9 mouse cellular contexts compared by ENCODE assay signal in the genomic region with DNA sequence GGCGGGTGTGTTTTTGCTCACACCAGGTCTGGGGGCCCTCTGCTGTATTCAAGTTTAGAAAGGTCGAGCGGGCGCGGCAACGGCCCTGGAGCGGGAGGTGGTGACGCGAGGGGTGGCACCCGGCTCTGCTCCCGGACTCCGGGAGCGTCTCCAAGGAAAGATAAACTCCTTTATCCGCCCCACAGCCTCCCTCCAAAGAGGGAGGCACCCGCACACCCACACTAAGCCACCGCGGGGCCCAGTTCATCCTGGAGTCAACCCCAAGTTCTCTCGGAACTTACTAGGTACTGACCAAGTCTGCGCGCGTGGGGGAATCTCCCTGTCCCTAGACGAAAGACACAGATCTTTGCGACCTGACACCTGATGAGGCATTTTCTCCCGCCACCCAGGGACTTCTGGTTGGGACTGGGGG. TPM values are rescaled to one million over a fixed set of nuclear protein-coding genes. Genes with fewer than 3 reads are reported as not detected.
DNase-seq lines count a peak whose midpoint lies in the region; ATAC-seq and TF ChIP-seq lines count a peak whose summit lies in the region.
"Had no signal": no experiment of that assay in that cellular context is flagged by ENCODE, and none has a peak within 500 bp of the region (broad histone marks: within the 10 kb centered on the region; RNA-seq: fewer than 3 reads in every experiment).

No protein-coding gene starts in this region.

- DNase-seq in kidney, adult 18-20 months: no peak
- DNase-seq in heart, postnatal 0 days (ENCODE audit: low spot score): no peak
- DNase-seq in liver, adult 2 months (ENCODE audit: extremely low read depth, low read depth, low spot score): no peak
- DNase-seq in thymus, postnatal 36 days: peak; percentile 21 to 31
- no peak for DNase-seq in left cerebral cortex, adult 18-20 months (ENCODE audit: low spot score in 2 of 2)

- H3K9me3 ChIP-seq in kidney, embryonic 14.5 days (ENCODE audit: control insufficient read depth, low read length): no peaks in the 10 kb centered on the region
- no peaks in the 10 kb centered on the region for H3K9me3 ChIP-seq in heart, postnatal 0 days (replicated peaks; ENCODE audit: control insufficient read depth, low read length)
- no peaks in the 10 kb centered on the region for H3K9me3 ChIP-seq in midbrain, embryonic 16.5 days (replicated peaks; ENCODE audit: control insufficient read depth, low read length, poor library complexity, severe bottlenecking)

- H3K9ac ChIP-seq in kidney, embryonic 14.5 days (ENCODE audit: low read depth, low read length): peak overlapping the region; percentile 66
- H3K9ac ChIP-seq in heart, postnatal 0 days (replicated peaks; ENCODE audit: low read depth, low read length): peak overlapping the region; percentile 4
- peak overlapping the region; percentile 84 for H3K9ac ChIP-seq in liver, adult 2 months (ENCODE audit: low read depth, low read length)
- 0 out of 2 replicates have a peak overlapping the region, but pooled peaks have one; percentile 7 for H3K9ac ChIP-seq in midbrain, embryonic 16.5 days (ENCODE audit: low read depth, low read length)

- H3K79me2 ChIP-seq in liver, adult 2 months (ENCODE audit: control insufficient read depth, insufficient read depth, low read length): peaks cover 26% of the 10 kb centered on the region; the same call in 1 of the 2 replicates

- peak overlapping the region; percentile 94 for H3K4me2 ChIP-seq in kidney, embryonic 14.5 days (replicated peaks; ENCODE audit: low read depth, low read length)
- H3K4me2 ChIP-seq in heart, postnatal 0 days (ENCODE audit: low read depth, low read length): peak overlapping the region; percentile 72
- peak overlapping the region; percentile 82 for H3K4me2 ChIP-seq in midbrain, embryonic 16.5 days (ENCODE audit: low read length)

- no peak for TF ChIP-seq CTCF in cortical plate, adult 2 months (IDR thresholded peaks at IDR 0.05; ENCODE audit: extremely low read depth, insufficient read depth, low read length)
- TF ChIP-seq CTCF in heart, postnatal 0 days (IDR thresholded peaks at IDR 0.05; ENCODE audit: low read depth): no peak
- no peak for TF ChIP-seq CTCF in liver, adult 2 months (IDR thresholded peaks at IDR 0.05; ENCODE audit: low read depth, low read length)

- peak overlapping the region; percentile 58 for H3K4me3 ChIP-seq in kidney, embryonic 14.5 days (ENCODE audit: low read length)
- H3K4me3 ChIP-seq in cortical plate, adult 2 months (ENCODE audit: insufficient read depth, low read length): peak overlapping the region; percentile 47; the same call in 1 of the 2 replicates
- peak overlapping the region; percentile 52 for H3K4me3 ChIP-seq in heart, postnatal 0 days (ENCODE audit: low read depth, low read length)
- H3K4me3 ChIP-seq in liver, adult 2 months (ENCODE audit: insufficient read depth, low read depth, low read length): peak overlapping the region; percentile 76
- peak overlapping the region; percentile 44 for H3K4me3 ChIP-seq in midbrain, embryonic 16.5 days (ENCODE audit: low read depth, low read length)

- TF ChIP-seq EP300 in heart, postnatal 0 days (IDR thresholded peaks at IDR 0.05; ENCODE audit: low read depth): no peak

- H3K4me1 ChIP-seq in kidney, embryonic 14.5 days (ENCODE audit: control insufficient read depth, insufficient read depth, low read length): peaks cover 32% of the 10 kb centered on the region
- 0 out of 2 replicates have a peak, but pooled peaks cover 2% of the 10 kb centered on the region for H3K4me1 ChIP-seq in cortical plate, adult 2 months (ENCODE audit: control insufficient read depth, insufficient read depth, low read length)
- H3K4me1 ChIP-seq in heart, postnatal 0 days (ENCODE audit: control insufficient read depth, insufficient read depth): peaks cover 11% of the 10 kb centered on the region
- peaks cover 19% of the 10 kb centered on the region; the same call in 1 of the 2 replicates for H3K4me1 ChIP-seq in liver, adult 2 months (ENCODE audit: control insufficient read depth, insufficient read depth, low read length)
- H3K4me1 ChIP-seq in midbrain, embryonic 16.5 days (ENCODE audit: control insufficient read depth, insufficient read depth, low read length): peaks cover 9% of the 10 kb centered on the region

- no peak for TF ChIP-seq POLR2A in cortical plate, adult 2 months (IDR thresholded peaks at IDR 0.05; ENCODE audit: extremely low read depth, insufficient read depth, low read length)
- 0 out of 2 replicates have a peak, but pooled peaks have one; percentile 25 for TF ChIP-seq POLR2A in liver, adult 2 months (IDR thresholded peaks at IDR 0.05; ENCODE audit: extremely low read depth, insufficient read depth, low read length)

- under 1% methylated on average over 24 of the region's 24 CpGs for WGBS in kidney, embryonic 14.5 days
- under 1% methylated on average over 24 of the region's 24 CpGs for WGBS in heart, postnatal 0 days
- WGBS in liver, adult 2 months: under 1% methylated on average over 24 of the region's 24 CpGs
- WGBS in midbrain, embryonic 16.5 days: under 1% methylated on average over 24 of the region's 24 CpGs

- peak; percentile 12; the same call in 1 of the 2 replicates for ATAC-seq in kidney, embryonic 14.5 days (ENCODE audit: low FRiP score, low TSS enrichment)
- ATAC-seq in heart, postnatal 0 days (ENCODE audit: insufficient read depth, low read depth): no peak
- no peak; the same call in 1 of the 2 replicates for ATAC-seq in midbrain, embryonic 16.5 days
- ATAC-seq: Patski had no signal

- no peaks in the 10 kb centered on the region for H3K27me3 ChIP-seq in kidney, embryonic 14.5 days (ENCODE audit: control insufficient read depth, insufficient read depth, low read length)
- 0 out of 2 replicates have a peak, but pooled peaks cover 4% of the 10 kb centered on the region for H3K27me3 ChIP-seq in heart, postnatal 0 days (ENCODE audit: control insufficient read depth, insufficient read depth, low read length)
- no peaks in the 10 kb centered on the region for H3K27me3 ChIP-seq in liver, adult 2 months (ENCODE audit: control insufficient read depth, insufficient read depth, low read length)
- H3K27me3 ChIP-seq in midbrain, embryonic 16.5 days (ENCODE audit: control insufficient read depth, insufficient read depth, low read depth, low read length): peaks cover 11% of the 10 kb centered on the region
- H3K27me3 ChIP-seq: Patski had no signal

- H3K27ac ChIP-seq in kidney, embryonic 14.5 days (ENCODE audit: low read depth, low read length): no peak overlapping the region
- no peak overlapping the region for H3K27ac ChIP-seq in cortical plate, adult 2 months (ENCODE audit: insufficient read depth, low read length)
- no peak overlapping the region for H3K27ac ChIP-seq in heart, postnatal 0 days (ENCODE audit: low read depth)
- H3K27ac ChIP-seq in liver, adult 2 months (replicated peaks; ENCODE audit: insufficient read depth, low read depth, low read length): peak overlapping the region; percentile 97
- no peak overlapping the region for H3K27ac ChIP-seq in midbrain, embryonic 16.5 days (ENCODE audit: low read length)

- no peaks in the 10 kb centered on the region for H3K36me3 ChIP-seq in kidney, embryonic 14.5 days (ENCODE audit: control insufficient read depth, insufficient read depth, low read length)
- no peaks in the 10 kb centered on the region for H3K36me3 ChIP-seq in heart, postnatal 0 days (replicated peaks; ENCODE audit: control insufficient read depth, insufficient read depth, low read length)
- H3K36me3 ChIP-seq in liver, adult 2 months (ENCODE audit: control insufficient read depth, insufficient read depth, low read length): no peaks in the 10 kb centered on the region
- no peaks in the 10 kb centered on the region for H3K36me3 ChIP-seq in midbrain, embryonic 16.5 days (ENCODE audit: control insufficient read depth, insufficient read depth, low read length)

RNA-seq across cellular contexts. Expression of a gene that starts 0.9 kb away (rescaled TPM):
- 4.7 and 12.2 TPM in 2 replicates for polyA plus RNA-seq in kidney, embryonic 14.5 days (2014; fragmentation: Nextera tagmentation; extraction: Ambion mirVana)
- polyA plus RNA-seq in cortical plate, adult 2 months (2012; rRNA removed): 0.55 and 0.71 TPM in 2 replicates
- 1.8 and 3.4 TPM in 2 replicates for total RNA-seq in heart, postnatal 0 days (2014; rRNA removed; ENCODE audit: low replicate concordance)
- polyA plus RNA-seq in heart, postnatal 0 days (2015; fragmentation: Nextera tagmentation; extraction: Ambion mirVana): 0.86 and 1.1 TPM in 2 replicates
- 17.5 and 25.6 TPM in 2 replicates for total RNA-seq in liver, adult 2 months (2014; rRNA removed)
- polyA plus RNA-seq in liver, adult 2 months (2012; rRNA removed): 10.3 and 13.8 TPM in 2 replicates
- polyA plus RNA-seq in midbrain, embryonic 16.5 days (2015; fragmentation: Nextera tagmentation; extraction: Ambion mirVana): 0.70 and 0.85 TPM in 2 replicates
- under 1 TPM; 0.21 to 0.37 TPM for total RNA-seq in left cerebral cortex, adult 18-20 months (2021)

RNA-seq across cellular contexts. Expression of a gene that starts 42.4 kb away (rescaled TPM):
- 11.2 and 13.7 TPM in 2 replicates for polyA plus RNA-seq in kidney, embryonic 14.5 days (2014; fragmentation: Nextera tagmentation; extraction: Ambion mirVana)
- polyA plus RNA-seq in cortical plate, adult 2 months (2012; rRNA removed): 8.2 and 8.3 TPM in 2 replicates
- total RNA-seq in heart, postnatal 0 days (2014; rRNA removed; ENCODE audit: low replicate concordance): 1.9 and 12.6 TPM in 2 replicates
- polyA plus RNA-seq in heart, postnatal 0 days (2015; fragmentation: Nextera tagmentation; extraction: Ambion mirVana): 10.4 and 10.8 TPM in 2 replicates
- total RNA-seq in liver, adult 2 months (2014; rRNA removed): 4.1 and 4.6 TPM in 2 replicates
- 10.0 and 10.9 TPM in 2 replicates for polyA plus RNA-seq in liver, adult 2 months (2012; rRNA removed)
- 11.6 and 12.6 TPM in 2 replicates for polyA plus RNA-seq in midbrain, embryonic 16.5 days (2015; fragmentation: Nextera tagmentation; extraction: Ambion mirVana)
- total RNA-seq in left cerebral cortex, adult 18-20 months (2021): 1 to 10 TPM; 4.1 to 4.3 TPM

Comparison
In these comparisons a context has a peak if more than half of its experiments do, and no peak if none do; other contexts are left out.
1. H3K9ac ChIP-seq: peak in every context shown above with its lines; median percentile 84 in liver, adult 2 months; 66 in kidney, embryonic 14.5 days; 7 in midbrain, embryonic 16.5 days; 4 in heart, postnatal 0 days.
2. DNase-seq: peak in thymus, postnatal 36 days (2 of 2); none in kidney, adult 18-20 months (single experiment), heart, postnatal 0 days (single experiment), liver, adult 2 months (single experiment) and left cerebral cortex, adult 18-20 months (0 of 2).
3. Peak in every context shown above with its lines, with median percentiles within 50 percentile points of each other: H3K4me2 ChIP-seq and H3K4me3 ChIP-seq.